Mouse (Mus musculus): ENCODE results near the gene Mettl7a1.
"Not testable (repeated sequence)": the region's sequence is repeated elsewhere in the genome, so short reads cannot be mapped to it uniquely, and the experiment has no call there.

Gene Mettl7a1

GRCm38 (mm10) chr15:100300499-100300898, 3.4 kb upstream of the Mettl7a1 start:
- DNase-seq (ENCODE audit: low spot score in 2 of 2) = no peak

GRCm38 (mm10) chr15:100301556-100301955, 2.4 kb upstream of the Mettl7a1 start:
- peak in 1 of 2 experiments; percentile 39 for DNase-seq (ENCODE audit: low spot score in 2 of 2)

GRCm38 (mm10) chr15:100303428-100304018, 417 bp upstream of the Mettl7a1 start:
- no peak for DNase-seq (ENCODE audit: low spot score in 2 of 2)

GRCm38 (mm10) chr15:100306201-100306600, 2.3 kb downstream of the Mettl7a1 start:
- DNase-seq (ENCODE audit: low spot score in 2 of 2) = no peak

- DNase-seq (ENCODE audit: low spot score in 2 of 2) = not testable (repeated sequence)
Observed at GRCm38 (mm10) chr15:100307438-100308096, 3.6 kb downstream of the Mettl7a1 start.

- DNase-seq (ENCODE audit: low spot score in 2 of 2) = no peak
Observed at GRCm38 (mm10) chr15:100312346-100312745, 8.4 kb downstream of the Mettl7a1 start.

GRCm38 (mm10) chr15:100314448-100315145, 10.7 kb downstream of the Mettl7a1 start:
- no peak for DNase-seq (ENCODE audit: low spot score in 2 of 2)

GRCm38 (mm10) chr15:100318014-100318671, 14.2 kb downstream of the Mettl7a1 start:
- DNase-seq (ENCODE audit: low spot score in 2 of 2) = not testable (repeated sequence)

GRCm38 (mm10) chr15:100319884-100320283, 15.9 kb downstream of the Mettl7a1 start:
- DNase-seq (ENCODE audit: low spot score in 2 of 2) = no peak

- no peak for DNase-seq (ENCODE audit: low spot score in 2 of 2)
Observed at GRCm38 (mm10) chr15:100320295-100320905, 16.5 kb downstream of the Mettl7a1 start.

- DNase-seq (ENCODE audit: low spot score in 2 of 2) = no peak
Observed at GRCm38 (mm10) chr15:100321134-100321533, 17.2 kb downstream of the Mettl7a1 start.

- DNase-seq (ENCODE audit: low spot score in 2 of 2) = no peak
Observed at GRCm38 (mm10) chr15:100324021-100324591, 20.2 kb downstream of the Mettl7a1 start.

- DNase-seq (ENCODE audit: low spot score in 2 of 2) = no peak
Observed at GRCm38 (mm10) chr15:100325235-100325634, 21.3 kb downstream of the Mettl7a1 start.

- DNase-seq (ENCODE audit: low spot score in 2 of 2) = not testable (repeated sequence)
Observed at GRCm38 (mm10) chr15:100328089-100328488, 24.1 kb downstream of the Mettl7a1 start.

- DNase-seq (ENCODE audit: low spot score in 2 of 2) = not testable (repeated sequence)
Observed at GRCm38 (mm10) chr15:100329336-100329735, 25.4 kb downstream of the Mettl7a1 start.

GRCm38 (mm10) chr15:100330739-100331138, 26.8 kb downstream of the Mettl7a1 start:
- no peak for DNase-seq (ENCODE audit: low spot score in 2 of 2)

GRCm38 (mm10) chr15:100332077-100332961, 28.4 kb downstream of the Mettl7a1 start:
- not testable (repeated sequence) for DNase-seq (ENCODE audit: low spot score in 2 of 2)

GRCm38 (mm10) chr15:100334629-100335028, 30.7 kb downstream of the Mettl7a1 start, which contains the start of gene Mettl7a3:
TSS of gene Mettl7a3 (plus strand) at chr15:100334929.
- no peak for DNase-seq (ENCODE audit: low spot score in 2 of 2)

- DNase-seq (ENCODE audit: low spot score in 2 of 2) = not testable (repeated sequence)
Observed at GRCm38 (mm10) chr15:100337328-100337727, 33.4 kb downstream of the Mettl7a1 start.

GRCm38 (mm10) chr15:100337847-100338246, 33.9 kb downstream of the Mettl7a1 start:
- DNase-seq (ENCODE audit: low spot score in 2 of 2) = not testable (repeated sequence)
